Mouse (Mus musculus) CH12.LX (cell line): ENCODE measurements at regions not wholly inside any gene's neighbourhood (a gene's known extent, or its start where the extent isn't known, plus 50 kb on each side); places are given as distances from the start of the nearest gene placed in this dataset.

Experiments
- CHD2 ChIP-seq: IDR thresholded peaks from 2 replicates; pipeline ENCODE4 v1.6.1; 2011; ENCODE audit warnings: low read length, improper control_type of control experiment
- CTCF ChIP-seq, 2 experiments: IDR thresholded peaks in 1 of 2; conservative IDR thresholded peaks in 1 of 2; 2 replicates each; pipeline ENCODE4 v1.5.1; 2011 to 2012; ENCODE audit warnings: low read depth in 2 of 2, low read length in 2 of 2, improper control_type of control experiment in 1 of 2, inconsistent platforms in 1 of 2, mild to moderate bottlenecking in 1 of 2, moderate library complexity in 1 of 2
- EP300 ChIP-seq: IDR thresholded peaks from 2 replicates; pipeline ENCODE4 v1.6.1; 2011; ENCODE audit warnings: low read length, improper control_type of control experiment
- IRF4 ChIP-seq: IDR thresholded peaks from 2 replicates; pipeline ENCODE4 v1.6.1; 2014; ENCODE audit warnings: low read depth, mild to moderate bottlenecking, inconsistent platforms, low read length, improper control_type of control experiment
- JUN ChIP-seq: IDR thresholded peaks from 2 replicates; pipeline ENCODE4 v1.6.1; 2011; ENCODE audit warnings: low read depth, mild to moderate bottlenecking, low read length, improper control_type of control experiment, moderate library complexity; ENCODE audit not compliant: insufficient read depth
- KAT2A ChIP-seq: IDR thresholded peaks from 2 replicates; pipeline ENCODE4 v1.6.1; 2012; ENCODE audit warnings: low read length, improper control_type of control experiment, inconsistent platforms; ENCODE audit not compliant: insufficient replicate concordance
- NRF1 ChIP-seq: IDR thresholded peaks from 2 replicates; pipeline ENCODE4 v1.6.1; 2014; ENCODE audit warnings: low read depth, mild to moderate bottlenecking, inconsistent platforms, low read length, improper control_type of control experiment, moderate library complexity
- POLR2A ChIP-seq: IDR thresholded peaks from 2 replicates; pipeline ENCODE4 v1.6.1; 2011; ENCODE audit warnings: low read depth, mild to moderate bottlenecking, improper control_type of control experiment, low read length
- POLR2AphosphoS2 ChIP-seq: IDR thresholded peaks from 2 replicates; pipeline ENCODE4 v1.6.1; 2011; ENCODE audit warnings: low read depth, low read length, improper control_type of control experiment
- RAD21 ChIP-seq: IDR thresholded peaks from 2 replicates; pipeline ENCODE4 v1.6.1; 2011; ENCODE audit warnings: low read depth, mild to moderate bottlenecking, low read length, improper control_type of control experiment, moderate library complexity
- SMC3 ChIP-seq: IDR thresholded peaks from 2 replicates; pipeline ENCODE4 v1.6.1; 2011; ENCODE audit warnings: low read depth, low read length, improper control_type of control experiment
- TCF12 ChIP-seq: IDR thresholded peaks from 2 replicates; pipeline ENCODE4 v1.6.1; 2014; ENCODE audit warnings: low read depth, mild to moderate bottlenecking, inconsistent platforms, low read length, improper control_type of control experiment
- ZKSCAN1 ChIP-seq: IDR thresholded peaks from 2 replicates; pipeline ENCODE4 v1.6.1; 2012; ENCODE audit warnings: low read depth, inconsistent platforms, low read length, improper control_type of control experiment, borderline replicate concordance
- ZMIZ1 ChIP-seq: IDR thresholded peaks from 2 replicates; pipeline ENCODE4 v1.6.1; 2012; ENCODE audit warnings: low read depth, mild to moderate bottlenecking, inconsistent platforms, low read length, improper control_type of control experiment

DNA sequence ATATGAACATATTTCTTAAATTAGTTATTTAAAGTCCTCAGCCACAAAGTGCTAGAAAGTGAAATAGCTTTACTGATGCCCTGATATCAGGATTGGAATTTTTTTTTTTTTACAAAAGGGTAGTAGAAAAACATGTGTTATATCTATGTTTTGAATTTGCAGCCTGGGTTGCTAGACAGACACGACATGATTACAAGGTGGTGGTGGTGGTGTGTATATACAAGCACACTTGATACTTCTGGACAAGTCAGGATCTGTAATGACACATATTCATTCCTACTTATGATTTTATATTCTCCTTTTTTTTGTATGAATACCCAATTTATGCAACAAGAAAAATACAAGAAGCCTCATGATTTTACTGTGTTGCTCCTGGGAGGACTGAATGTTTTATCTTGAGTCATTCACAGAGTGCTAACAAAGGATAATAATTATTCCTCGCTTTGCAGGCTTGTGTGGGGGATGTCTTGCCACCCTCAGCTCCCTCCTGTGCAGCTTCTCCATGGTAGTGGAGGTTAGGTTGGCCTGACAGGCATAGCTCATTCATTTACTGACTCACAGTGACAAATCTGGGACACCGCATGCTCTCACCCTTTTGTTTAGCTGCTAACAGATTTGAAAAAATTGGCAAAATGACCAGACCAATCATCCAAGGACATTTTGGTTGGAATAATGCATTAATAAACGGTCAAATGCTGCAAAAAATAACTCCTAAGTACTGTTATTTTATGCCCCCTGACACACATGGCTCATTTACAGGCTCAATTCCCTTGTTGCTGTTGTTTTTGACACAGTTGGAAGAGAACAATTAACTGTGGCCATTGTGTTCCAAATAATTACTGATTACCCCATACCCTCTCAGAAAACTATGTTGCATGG is 303.3 kb upstream of the Sel1l start:
- no peak for TF ChIP-seq CTCF (conservative IDR thresholded peaks at IDR 0.05 in 1 of 2, IDR thresholded peaks at IDR 0.05 in 1 of 2; ENCODE audit: low read depth in 2 of 2, low read length in 2 of 2)
- no peak for TF ChIP-seq POLR2A
- TF ChIP-seq ZKSCAN1: no peak
- no peak for TF ChIP-seq NRF1
- no peak for TF ChIP-seq POLR2AphosphoS2
- no peak for TF ChIP-seq JUN
- TF ChIP-seq SMC3: no peak
- no peak for TF ChIP-seq CHD2
- no peak for TF ChIP-seq ZMIZ1
- TF ChIP-seq KAT2A: no peak
- no peak for TF ChIP-seq RAD21
- TF ChIP-seq IRF4: no peak
- no peak for TF ChIP-seq TCF12
- TF ChIP-seq EP300: no peak
